Mouse (Mus musculus) ZHBTc4 (cell line): ENCODE results near the gene St6galnac1.
"Not testable (repeated sequence)": the region's sequence is repeated elsewhere in the genome, so short reads cannot be mapped to it uniquely, and the experiment has no call there.

ENCODE experiments used
- DNase-seq: peaks from one replicate; pipeline ENCODE4 v3.0.0-alpha.2; 2011; ENCODE audit warnings: low read depth, low spot score

The St6galnac1 gene

DNA sequence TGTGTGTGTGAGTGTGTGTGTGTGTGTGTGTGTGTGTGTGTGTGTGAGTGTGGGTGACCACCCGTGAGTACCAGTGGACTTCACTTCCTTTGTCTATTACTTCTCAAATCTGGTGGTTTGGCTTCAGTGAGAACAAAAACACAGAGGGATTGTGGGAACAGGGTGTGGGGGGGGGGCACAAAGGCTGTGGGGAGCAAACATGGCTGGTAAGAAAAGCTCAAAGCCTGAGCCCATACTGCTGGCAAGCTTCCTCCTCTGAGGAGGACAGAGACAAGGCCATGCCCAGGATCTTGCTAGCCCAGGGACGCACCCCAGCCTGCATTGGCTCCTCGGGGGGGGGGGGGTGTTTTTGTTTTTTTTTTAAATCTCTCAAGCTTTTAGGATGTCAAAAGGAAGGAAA, 32.2 kb upstream of the St6galnac1 start:
- no peak for DNase-seq

GRCm38 (mm10) chr11:116807116-116807515, 31.8 kb upstream of the St6galnac1 start:
- peak; percentile 43 for DNase-seq

GRCm38 (mm10) chr11:116806136-116807071, 31.1 kb upstream of the St6galnac1 start:
- no peak for DNase-seq

- DNase-seq = no peak
Observed at GRCm38 (mm10) chr11:116802709-116803108, 27.4 kb upstream of the St6galnac1 start.

DNA sequence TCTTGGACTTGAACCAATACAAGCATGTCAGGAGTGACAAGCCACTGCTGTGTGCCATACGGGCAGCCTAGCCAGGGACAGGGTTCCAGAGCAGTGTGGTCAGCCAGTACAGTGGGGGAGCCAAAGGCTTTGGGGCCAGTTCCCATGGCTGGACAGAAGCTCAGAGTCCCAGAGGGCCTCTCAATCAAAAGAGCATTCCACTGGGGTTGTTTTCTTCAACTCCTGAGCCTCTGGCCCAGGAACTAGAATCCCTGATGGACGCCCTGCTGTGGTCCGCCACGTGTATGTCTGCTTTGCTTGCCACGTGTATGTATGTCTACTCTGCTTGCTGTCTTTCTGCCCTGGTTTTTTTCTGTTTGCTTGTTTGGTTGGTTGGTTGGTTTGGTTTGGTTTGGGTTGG, 25.8 kb upstream of the St6galnac1 start:
- no peak for DNase-seq

DNA sequence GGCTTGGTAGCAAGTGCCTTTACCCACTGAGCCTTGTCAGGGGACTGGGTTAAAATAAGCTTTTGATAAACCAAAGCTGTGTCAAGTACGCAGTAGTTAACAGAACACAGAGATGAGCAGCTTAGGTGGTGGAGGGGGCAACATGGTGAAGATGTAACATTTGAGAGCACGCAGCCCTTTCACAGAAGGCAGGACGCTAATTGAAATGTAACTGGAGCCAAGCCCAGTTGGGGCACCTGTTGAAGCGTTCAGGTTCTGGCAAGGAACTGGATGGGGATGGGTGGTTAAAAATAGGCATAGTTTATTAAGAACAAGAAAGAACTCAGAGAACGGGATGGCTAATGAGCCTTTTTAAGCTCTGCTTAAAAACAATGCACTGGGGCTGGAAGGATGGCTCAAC, 24.1 kb upstream of the St6galnac1 start:
- DNase-seq = no peak

- no peak for DNase-seq
Observed at GRCm38 (mm10) chr11:116784221-116784620, 8.9 kb upstream of the St6galnac1 start.

- DNase-seq = peak; percentile 90
Observed at GRCm38 (mm10) chr11:116782737-116783145, 7.4 kb upstream of the St6galnac1 start.

- no peak for DNase-seq
Observed at GRCm38 (mm10) chr11:116773205-116773604, 2.1 kb downstream of the St6galnac1 start.

GRCm38 (mm10) chr11:116769873-116770272, 5.4 kb downstream of the St6galnac1 start:
- DNase-seq = no peak

DNA sequence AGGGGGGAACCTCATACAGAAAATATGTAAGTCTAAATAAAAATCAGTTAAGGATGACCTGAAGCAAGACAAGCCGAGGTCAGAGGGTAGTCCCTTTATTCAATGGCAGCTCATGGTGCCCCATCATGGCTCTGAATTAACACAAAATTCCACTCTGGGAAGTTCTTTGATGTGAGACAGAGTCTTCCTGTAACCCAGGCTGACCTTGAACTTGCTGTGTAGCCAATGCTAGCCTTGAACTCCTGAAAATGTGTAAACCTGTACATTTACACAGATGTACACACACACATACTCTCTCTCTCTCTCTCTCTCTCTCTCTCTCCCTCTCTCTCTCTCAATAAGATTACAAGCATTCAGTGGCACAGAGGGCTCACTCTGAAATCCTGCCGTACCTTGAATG, 10.4 kb downstream of the St6galnac1 start:
- peak; percentile 42 for DNase-seq

DNA sequence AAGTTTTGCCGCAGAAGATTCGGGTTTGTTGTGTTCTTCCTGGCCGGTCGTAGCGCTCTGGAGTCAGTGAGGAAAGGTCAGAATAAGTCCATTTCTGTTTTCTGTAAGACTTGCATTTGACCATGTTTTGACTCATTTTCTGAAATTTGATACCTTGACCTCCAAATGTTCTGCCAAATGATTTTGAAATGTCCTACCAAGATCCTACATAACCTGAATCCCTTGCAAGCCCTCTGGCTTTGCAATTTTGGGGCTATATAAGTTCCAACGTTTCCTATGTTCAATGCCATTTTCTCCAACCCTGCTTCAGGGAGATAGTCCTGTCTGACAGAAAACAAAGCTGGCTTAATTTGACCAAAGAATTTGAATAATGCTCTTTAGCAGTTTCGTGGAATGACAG, 11.0 kb downstream of the St6galnac1 start:
- no peak for DNase-seq

DNA sequence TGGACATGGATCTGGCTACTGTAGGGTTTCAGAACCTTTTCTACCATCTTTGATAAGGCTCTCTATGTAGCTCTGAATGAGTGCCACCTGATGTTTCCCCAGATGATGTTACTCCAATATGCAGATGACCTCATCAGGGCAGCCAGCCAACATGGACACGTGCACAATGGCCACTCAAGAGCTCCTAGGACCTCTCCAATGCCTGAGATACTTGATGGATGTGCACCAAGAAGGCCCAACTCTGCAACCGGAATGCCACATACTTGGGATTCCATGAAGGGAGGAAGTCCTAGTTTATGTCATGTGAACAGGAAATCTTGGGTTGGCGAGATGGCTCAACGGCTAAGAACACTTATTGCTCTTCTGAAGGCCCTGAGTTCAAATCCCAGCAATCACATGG, 20.1 kb downstream of the St6galnac1 start:
- DNase-seq = peak; percentile 56

DNA sequence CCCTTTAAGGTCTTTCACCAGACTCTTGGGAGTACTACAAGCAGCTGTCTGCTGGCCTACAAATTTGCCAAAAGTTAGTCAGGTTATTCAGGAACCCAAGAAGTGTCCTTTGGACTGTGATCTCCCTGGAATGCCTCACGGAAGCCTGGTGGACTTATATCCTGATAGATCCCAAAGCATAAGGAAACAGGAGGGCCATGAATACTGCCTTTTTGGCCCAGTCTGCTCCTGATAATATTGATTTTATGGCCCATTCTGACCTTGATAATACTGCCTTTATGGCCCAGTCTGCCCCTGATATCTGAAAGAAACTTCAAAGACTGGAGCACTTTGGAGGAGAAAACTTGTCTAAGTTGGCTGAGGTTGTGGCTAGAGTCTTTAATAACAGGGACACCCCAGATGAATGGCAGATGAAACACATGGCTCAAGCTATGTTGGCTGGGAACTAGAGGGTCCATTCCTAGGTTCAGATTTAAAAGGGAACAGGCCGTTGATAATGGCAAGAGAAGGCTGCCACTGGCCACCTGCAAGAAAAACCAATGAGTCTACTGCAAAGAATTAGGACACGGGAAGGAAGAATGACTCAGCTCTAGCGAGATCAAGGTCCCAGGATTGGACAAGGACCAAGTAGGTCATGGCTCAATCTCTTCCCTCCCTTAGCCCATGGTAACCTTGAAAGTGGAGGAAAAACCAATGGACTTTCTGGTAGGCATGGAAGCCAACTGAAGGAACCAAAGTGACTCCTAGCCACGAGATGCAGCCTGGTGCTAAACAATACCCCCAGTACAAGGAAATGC, 21.4 kb downstream of the St6galnac1 start:
- DNase-seq = peak; percentile 14

GRCm38 (mm10) chr11:116749733-116750132, 25.6 kb downstream of the St6galnac1 start:
- peak; percentile 11 for DNase-seq

GRCm38 (mm10) chr11:116748692-116749091, 26.6 kb downstream of the St6galnac1 start:
- not testable (repeated sequence) for DNase-seq

- not testable (repeated sequence) for DNase-seq
Observed at GRCm38 (mm10) chr11:116746822-116747221, 28.5 kb downstream of the St6galnac1 start.

DNA sequence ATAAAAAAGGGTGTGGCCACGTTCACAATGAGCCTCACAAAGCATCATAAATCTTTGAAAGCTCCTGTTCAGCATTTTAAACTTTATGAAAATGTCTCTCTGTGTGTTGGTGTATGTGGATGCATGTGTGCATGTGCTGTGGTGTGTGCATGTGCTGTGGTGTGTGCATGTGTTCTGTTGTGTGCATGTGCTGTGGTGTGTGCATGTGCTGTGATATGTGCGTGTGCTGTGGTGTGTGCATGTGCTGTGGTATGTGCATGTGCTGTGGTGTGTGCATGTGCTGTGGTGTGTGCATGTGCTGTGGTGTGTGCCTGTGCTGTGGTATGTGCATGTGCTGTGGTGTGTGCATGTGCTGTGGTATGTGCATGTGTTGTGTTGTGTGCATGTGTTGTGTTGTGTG, 29.9 kb downstream of the St6galnac1 start:
- not testable (repeated sequence) for DNase-seq

DNA sequence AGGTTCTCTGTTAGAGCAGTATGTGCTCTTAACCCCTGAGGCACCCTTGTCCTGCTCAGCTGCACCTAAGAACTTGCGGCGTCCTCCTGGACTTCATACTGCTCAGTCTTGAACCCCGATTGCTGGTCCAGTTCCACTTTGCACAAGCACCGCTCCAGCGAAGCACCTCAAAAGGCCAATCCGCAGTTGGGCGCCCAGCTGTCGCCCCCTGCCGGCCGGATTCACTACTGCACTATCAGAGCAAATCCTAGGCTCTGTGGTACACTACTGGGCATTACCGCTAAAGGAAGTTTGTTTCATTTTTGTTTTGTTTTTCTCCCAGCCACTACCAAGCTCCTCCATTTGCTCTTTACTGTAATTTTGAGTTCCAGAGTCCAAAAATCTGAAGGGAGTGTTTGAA, 36.9 kb downstream of the St6galnac1 start:
- DNase-seq = peak; percentile 74

GRCm38 (mm10) chr11:116732536-116732935, 42.8 kb downstream of the St6galnac1 start:
- no peak for DNase-seq

DNA sequence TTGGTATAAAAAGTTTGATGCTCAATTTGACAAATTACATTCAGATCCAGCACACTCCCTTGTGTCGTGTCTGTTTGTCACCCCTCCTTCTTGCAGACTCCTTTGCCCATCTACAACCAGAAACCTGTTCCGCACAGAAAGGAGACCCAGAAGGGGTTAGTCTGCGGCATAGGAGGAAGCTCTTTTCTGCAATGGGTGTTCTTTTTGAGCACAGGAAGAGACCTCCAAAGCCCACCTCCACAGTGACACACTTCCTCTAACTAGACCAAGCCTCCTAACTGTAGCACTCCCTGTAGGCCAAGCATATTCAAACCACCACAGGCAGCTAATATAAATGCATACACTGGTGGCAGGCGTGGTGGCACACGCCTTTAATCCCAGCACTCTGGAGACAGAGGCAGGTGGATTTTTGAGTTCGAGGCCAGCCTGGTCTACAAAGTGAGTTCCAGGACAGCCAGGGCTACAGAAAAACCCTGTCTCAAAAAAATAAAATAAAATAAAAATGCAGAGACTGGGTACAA, 44.2 kb downstream of the St6galnac1 start:
- DNase-seq = peak; percentile 28
